Mouse (Mus musculus) retina, postnatal 7 days (tissue): Measurements from ENCODE around the gene B4galt1.

ENCODE experiments used
- DNase-seq: peaks from one replicate; pipeline ENCODE4 v3.0.0-alpha.2; 2012; ENCODE audit warnings: low read depth, low spot score

B4galt1 gene

DNA sequence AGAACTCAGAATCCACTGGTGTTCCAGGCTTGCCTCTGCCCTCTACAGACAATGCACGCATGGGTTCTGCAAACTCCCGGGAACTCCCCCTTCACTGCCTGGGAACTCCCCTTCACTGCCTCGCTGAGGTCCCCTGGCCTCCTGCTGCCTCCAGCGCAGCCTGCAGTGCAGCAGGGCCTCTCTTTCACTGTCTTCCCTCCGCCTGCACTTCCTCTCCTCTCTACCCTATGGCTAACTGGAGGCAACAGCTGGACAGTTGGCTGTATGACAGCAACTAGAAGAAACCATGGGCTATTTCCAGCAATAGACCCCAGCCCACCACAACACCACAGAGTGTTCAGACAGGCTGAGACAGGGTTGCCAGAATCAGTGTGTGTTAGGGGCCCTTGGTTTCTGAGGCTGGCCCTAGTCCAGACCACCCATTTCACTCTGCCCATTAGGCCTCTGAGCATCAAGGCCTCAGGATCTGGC lies 9.5 kb downstream of the B4galt1 start:
- no peak for DNase-seq

DNA sequence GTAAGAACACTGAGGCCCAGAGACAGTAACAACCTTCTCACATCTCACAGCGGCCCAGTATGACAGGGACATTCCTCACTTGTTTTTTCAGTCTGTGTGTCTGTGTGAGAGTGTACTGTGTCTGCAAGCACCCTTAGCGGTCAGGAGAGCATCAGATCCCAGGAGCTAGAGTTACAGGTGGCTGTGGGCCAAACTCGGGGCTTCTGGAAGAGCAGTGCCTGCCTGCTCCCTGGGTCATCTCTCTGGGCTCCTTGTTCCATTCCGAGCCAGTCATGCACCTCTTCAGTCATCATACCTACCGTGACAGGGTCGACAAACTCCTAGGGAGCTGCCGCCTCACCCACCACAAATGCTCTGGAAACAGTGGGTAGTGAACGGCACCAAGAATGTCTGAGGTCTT lies 10.1 kb downstream of the B4galt1 start:
- no peak for DNase-seq

DNA sequence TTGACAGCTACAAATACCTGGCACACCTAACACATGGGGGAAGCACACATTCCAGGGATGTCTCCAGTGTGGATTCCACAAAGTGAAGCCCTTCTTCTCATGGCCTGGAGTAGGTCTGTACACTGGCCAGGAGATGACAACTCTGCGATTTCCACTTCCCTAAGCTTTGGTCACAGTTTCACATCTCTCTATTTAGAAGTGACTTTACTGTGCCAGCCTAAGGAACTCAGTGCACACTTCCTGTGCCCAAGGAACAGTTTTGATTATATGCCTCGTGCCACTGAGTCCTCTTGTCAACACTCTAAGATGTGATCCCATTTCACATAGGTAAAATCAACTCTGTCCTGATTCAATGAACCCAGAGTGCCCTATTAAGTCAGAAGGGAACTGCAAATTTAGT lies 13.4 kb downstream of the B4galt1 start:
- no peak for DNase-seq

DNA sequence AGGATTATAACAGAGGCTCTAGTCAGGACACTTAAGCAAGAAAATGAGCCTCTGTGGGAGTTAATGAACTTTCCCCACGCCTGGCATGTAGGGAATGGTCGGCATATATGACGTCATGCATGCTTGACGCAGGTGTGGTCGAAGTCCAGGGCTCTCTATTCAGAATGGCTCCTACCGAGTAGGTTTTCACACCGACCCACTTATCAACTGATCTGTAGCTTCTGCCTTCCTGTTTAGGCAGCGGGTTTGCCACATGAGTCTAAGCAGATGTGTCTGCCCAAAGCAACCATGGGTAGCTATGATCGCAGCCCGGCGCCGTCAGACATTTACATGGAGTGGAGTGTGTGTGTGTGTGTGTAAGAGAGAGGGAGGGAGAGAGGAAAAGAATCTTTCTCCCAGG lies 14.6 kb downstream of the B4galt1 start:
- no peak for DNase-seq

DNA sequence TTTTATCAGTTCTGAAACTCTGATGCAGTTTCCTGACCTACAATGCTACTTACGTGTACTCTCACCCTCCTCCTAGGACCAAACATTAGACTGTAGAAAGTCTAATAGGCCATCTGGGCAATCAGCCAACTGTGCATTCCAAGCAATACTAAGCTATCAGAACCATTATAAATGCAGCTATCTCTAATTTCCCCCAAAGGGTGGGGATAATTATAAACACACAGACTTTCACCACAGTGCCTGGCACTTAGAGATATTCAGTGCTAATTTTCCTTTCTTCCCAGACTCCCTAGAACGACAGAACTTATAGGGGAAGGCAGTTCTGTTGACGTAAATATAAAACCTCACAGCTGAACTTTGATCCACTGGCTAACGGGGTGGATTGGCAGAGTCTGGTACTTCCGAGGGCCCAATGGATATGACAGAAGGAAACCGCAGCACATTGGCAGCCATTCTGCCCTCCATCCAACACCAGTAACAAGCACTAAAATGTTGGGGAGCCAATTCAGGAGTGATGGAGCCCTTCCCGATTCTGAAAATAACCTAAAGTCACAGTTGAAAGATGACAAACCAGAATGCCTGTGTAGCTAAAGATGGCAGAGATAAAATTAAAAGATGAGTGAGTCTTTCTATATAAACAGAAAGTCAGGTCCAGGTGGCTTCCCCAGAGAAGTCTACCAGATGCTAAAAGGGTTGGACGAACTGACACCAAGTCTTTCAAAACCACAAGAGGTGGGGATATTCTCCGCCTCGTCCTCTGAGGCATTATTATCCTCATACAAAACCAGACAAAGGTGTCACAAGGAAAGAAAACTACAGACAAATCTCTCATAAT lies 16.1 kb downstream of the B4galt1 start:
- DNase-seq = no peak

DNA sequence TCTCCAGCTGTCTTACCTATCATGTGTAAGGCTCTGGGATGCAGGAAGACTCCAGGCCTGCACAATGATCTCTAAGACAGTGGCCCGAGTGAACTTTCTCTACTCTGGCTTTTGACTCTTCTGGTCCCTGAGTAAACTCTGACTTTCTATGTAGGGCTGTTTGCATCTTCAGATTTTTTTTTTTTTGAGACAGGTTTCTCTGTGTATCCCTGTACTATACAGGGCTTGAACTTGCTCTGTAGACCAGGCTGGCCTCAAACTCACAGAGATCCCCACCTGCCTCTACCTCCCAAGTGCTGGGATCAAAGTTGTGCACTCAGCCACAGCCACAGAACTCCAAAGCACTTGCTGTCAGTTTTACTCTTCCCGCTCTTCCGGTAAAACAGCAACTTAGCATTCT lies 16.8 kb downstream of the B4galt1 start:
- no peak for DNase-seq

DNA sequence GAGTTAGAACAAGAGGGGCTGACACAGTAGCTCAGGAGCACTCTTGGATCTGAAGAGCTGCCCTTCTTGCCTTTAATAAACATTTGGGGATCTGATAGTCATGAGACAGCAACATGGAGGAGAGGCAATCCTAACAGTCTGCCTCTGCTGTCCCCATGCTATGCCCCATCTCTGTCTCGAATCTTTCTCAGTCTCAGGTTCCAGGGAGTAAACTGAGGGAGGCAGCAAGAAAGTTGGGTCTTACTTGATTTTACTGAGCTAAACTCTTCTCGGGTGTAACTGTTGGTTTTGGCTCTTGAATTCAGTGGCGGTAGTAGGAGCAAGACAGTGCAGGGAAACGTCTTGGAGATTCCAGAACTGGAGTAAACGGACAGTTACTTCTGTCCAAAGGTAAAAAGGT lies 18.9 kb downstream of the B4galt1 start:
- no peak for DNase-seq

DNA sequence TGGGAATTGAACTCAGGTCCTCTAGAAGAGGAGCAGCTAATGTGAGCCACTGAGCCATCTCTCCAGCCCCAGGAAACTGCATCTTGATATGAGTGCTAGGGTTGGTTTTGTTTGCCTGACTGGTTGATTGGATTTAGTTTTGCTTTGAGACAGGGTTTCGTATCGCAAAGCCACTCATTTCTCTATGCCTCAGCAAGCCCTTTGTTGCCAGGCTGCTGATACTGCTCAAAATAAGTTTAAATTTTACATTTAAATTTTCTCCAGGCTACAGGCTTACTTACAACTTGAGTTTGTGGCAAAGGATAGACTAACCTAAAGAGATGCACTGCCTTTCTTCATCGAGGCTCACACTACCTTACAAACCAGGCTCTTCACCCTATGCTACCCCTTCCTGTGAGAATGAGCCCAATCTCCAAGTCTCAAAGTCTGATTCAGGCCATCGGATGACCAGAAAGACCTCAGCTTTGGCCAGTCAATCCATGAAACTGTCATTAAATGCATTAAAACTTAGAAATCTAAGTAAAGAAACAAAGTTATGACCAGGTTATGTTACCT lies 19.5 kb downstream of the B4galt1 start:
- DNase-seq = no peak

DNA sequence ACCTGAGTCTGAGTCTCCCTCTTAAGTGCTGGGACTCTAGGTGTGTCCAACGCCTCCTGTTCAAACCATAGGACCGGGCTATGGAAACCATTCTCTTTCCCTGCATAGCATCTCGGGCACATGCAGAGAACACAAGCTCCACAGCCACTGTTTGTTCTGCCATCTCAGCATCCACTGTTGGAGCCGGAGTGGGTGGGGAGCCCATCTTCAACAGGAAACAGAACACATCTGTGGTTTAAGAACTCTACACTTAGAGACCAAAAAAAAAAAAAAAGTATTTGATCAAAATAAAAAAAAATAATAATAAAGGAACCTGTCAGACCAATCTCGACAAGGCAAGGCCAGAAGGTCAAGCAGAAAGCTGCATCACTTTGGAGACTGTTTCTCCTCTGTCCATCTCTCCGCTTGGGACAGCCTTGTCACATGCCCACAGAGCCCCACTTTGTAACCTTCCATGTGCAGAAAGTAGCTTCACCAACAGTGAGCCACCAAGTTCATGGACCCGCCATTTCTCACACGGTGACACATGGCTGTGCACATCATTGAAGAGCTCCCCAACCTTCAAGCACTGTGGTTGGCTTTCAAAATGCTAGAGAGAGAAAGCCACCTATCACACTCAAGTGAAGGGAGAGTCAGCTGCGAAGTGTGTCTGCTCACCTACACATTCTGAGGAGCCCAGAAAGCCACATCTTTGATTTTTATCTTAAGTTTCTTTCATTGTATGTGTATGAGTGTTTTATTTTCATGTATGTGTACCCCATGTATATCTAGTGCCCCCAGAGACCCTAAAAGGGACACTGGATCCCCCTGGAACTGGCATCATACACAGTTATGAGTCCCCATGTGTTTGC lies 20.2 kb downstream of the B4galt1 start:
- DNase-seq = no peak

DNA sequence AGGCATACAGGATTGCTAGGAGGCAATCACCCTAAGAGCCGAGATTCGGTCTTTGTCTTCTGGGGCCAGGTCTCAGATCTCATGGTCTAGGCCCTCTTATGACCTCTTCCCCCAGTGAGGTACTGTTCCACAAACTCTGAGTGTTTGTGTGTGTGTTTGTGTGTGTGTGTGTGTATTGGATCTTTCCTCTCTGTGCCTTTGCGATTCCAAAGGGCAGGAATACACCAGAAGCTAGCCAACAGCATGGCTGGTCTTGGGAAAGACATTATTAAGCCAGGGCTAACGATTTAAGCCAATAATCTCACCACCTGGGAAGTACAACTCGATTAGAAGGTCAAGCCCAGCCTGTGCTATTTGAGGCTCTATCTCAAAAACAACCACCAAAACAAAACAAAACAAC lies 23.3 kb downstream of the B4galt1 start:
- no peak for DNase-seq

DNA sequence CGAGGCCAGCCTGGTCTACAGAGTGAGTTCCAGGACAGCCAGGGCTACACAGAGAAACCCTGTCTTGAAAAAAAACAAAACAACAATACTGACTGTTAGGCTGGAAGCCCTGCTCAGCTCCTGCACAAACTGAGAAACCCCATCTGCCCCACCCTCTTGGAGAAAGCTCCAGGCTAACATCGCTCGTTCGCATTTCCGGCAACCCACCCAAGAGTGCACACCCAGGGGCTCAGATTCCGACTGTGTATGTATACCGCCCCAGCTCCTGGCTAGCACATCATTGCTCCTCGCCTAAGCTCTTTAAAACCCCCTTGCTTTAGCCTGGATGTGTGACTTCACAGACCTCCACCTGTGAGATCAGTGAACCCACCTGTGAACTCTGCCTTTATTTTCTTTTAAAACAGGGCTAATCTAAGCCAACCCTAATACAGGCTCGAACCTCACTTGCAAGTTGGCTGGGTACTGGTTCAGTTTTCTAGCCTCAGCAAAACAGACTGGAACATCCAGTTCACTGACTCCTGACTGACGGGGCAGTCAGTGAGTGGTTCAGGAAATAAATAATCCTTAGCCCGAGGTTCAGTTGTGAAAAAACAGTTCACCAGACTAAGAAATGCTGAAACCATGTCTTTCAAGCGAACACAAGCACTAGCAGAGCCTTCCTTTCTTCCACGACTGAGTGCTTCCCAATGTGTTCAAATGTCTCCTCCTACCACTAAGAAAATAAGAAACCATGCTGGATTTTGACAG lies 24.0 kb downstream of the B4galt1 start:
- DNase-seq = no peak

DNA sequence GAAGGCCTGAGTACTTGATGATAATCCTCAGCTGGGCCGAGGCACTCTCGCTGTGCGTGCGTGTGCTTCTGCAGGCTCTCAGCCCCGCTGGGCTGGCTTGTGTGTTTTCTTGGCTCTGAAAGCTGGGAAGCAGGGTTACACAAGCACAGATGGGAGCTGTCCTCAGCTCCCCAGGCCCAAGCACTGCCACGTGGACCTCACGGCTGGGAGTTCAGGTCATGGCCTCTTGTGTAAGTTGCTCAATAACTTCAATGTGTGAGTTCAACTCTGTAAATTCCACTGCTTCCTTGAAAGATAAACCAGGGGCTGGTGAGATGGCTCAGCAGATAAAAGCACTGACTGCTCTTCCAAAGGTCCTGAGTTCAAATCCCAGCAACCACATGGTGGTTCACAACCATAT lies 24.9 kb downstream of the B4galt1 start:
- no peak for DNase-seq

DNA sequence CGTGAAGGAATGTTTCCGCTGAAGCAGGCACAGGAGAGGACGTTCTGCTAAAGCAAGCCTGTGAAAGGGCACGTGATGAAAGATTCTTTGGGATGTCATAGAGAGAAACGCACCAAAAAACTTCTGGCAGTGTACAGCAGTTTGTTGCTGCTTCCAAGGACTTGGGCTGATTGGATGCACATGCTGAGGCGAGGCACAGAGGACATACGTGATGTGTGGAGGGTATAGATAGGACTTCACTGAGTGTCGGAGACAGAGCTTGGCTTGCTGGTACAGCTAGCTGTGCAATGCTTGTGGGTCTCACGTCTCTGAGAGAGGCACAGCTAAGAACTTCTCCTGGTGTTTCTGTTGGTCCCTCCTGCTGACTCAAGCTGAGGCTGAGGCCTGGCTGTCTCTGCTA lies 25.9 kb downstream of the B4galt1 start:
- no peak for DNase-seq

DNA sequence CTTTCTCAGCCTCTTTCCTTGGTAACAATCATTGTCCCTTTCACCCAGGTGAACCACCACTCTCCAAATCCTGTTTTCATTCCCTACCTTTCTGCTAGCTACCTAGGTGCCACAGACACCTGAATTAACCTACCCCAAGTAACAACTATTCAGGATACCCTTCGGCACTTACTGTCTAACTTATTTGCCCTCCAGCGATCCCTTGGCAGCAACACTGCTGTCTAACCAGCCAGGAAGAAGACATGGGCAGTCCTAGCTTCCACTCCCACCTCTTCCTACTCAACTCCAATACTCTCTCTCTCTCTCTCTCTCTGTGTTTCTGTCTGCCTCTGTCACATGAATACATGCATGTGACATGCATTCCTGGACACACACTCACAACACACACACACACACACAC lies 27.0 kb downstream of the B4galt1 start:
- DNase-seq = no peak

DNA sequence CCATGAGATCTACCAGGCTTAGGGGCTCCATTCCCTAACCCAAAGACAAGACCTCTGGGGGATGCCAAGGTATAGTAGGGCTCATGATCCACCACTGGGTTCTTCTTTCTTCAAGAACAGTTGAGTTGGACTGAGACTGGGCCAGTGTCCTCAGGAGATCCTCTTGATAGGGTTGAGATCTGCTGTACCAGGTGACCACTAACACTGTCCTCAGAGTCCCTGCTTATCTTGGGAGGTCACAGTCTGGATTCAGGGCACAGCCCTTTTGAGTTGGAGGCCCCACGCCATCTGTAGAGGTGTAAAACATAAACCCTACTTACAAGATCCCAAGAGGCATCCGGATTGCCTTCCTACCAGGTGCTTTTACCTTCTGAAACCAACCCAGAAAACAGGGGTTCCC lies 27.8 kb downstream of the B4galt1 start:
- no peak for DNase-seq

DNA sequence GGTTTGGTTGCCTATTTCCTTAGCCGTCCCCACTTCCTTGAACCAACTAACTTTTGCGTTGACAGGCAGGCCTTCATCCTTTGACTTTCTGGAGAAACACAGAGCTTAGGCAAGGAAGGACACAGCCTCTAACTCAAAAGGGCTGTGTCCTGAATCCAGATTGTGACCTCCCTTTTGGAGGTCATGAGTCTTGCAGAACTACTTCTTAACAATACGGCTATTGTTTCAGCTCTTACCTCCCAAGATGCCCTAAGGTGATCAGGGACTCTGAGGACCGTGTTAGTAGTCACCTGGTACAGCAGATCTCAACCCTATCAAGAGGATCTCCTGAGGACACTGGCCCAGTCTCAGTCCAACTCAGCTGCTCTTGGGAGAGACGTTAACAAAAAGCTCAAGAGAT lies 28.7 kb downstream of the B4galt1 start:
- DNase-seq = no peak

DNA sequence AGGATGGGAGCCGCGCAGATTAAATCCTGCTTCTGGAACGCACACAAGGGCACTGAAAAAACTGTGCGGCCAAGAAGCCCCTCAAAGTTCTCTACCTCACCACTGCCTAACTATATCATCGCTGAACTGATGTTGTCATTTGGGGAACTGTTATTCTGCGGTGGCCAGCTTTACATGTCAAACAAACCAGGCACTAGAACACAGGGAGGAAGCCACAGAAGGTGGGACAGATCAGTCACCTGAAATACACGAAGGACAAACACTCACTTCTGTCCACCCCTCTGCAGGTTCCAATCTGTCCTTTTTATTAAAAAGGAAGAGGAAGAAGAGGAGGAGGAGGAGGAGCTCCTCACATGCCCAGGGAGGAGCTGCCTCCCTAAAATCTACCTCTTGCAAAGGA lies 29.3 kb downstream of the B4galt1 start:
- no peak for DNase-seq

DNA sequence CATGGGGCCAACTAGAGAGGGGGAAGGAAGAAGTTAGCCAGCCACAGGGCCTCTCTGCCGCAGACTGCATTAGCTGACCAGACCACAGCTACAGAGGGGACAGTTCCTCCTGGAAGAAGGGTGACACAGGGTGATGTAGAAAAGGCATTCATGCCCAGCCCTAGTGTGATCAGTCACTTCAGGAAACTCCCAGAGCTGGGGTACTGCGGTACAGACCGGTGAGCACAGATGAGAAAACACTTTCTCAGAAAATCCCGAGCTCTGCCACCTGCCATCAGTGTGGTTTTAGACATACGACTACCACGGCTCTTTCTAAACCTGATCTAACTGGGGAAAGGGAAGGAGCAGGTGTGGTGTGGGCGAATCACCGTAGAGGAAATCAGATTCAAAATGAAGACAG lies 30.1 kb downstream of the B4galt1 start:
- no peak for DNase-seq

DNA sequence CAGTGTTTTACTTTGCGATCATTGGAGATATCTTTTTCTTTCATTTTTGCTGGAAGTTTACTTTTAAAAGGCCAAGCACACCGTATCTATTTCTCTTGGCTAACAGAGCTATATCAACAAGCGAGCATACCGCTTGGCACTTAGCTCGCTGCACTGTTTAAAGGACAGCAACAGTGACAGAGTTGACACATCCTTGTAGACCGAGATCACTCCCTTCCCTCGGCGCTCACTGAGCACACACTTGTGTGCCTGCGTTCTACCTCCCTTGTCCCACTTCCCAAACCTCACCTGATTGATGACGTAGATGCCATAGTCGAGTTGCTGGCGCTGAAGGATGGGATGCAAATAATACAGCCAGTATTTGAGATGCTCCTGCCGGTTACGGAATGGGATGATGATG lies 30.7 kb downstream of the B4galt1 start:
- DNase-seq = no peak

DNA sequence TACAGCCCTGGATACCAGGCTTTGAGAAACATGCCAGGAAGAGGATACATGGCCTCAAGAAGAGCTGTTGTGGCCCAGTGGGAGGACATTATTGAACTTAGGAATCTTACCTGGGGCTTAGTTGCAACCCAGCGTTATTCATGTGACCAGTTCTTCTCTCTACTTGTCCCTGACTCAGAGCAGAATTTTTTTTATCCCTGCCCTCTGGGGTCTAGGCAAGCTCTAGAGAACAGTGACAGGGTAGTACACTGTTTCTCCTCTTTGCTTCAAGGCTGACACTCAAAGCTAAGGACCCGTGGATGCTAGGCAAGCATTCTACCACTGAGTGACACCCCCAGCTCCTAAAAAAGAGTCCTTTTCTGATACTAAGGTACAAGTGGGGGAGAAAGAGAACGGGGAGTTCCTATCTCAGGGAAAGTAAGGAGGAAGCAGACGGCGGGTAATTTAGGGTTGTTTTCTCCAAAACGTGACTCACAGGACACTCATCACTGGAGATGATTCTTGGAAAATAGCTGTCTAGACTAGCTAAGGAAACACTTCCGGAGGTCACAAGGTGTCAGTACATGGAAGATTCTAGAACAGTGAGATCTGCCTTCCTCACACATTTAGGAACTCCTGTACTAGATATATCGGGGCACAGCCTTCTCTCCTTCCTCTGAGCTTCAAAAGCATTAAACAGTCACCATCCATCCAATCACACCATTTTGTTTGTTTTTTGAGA lies 32.3 kb downstream of the B4galt1 start:
- DNase-seq = no peak

DNA sequence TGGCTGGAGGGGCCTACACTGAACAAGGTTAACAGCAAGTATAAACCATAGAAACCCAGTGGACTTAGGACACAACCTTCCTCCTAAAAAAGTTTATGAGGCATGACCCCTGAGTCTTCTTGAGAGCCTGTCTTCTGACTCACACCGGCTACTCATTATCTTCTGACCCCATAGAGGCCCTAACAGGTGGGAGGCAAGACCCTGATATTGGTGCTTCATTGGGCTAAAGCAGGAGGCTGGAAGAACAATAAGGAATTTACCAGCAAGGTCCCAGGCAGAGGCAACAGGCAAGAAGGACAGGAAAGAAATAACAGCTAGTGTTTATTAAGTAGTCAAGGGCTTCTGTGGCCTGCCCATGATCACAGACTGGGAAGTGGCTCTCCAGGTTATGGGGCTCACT lies 32.9 kb downstream of the B4galt1 start:
- no peak for DNase-seq
